Mouse (Mus musculus): Measurements from ENCODE around the gene Abat.

DNA sequence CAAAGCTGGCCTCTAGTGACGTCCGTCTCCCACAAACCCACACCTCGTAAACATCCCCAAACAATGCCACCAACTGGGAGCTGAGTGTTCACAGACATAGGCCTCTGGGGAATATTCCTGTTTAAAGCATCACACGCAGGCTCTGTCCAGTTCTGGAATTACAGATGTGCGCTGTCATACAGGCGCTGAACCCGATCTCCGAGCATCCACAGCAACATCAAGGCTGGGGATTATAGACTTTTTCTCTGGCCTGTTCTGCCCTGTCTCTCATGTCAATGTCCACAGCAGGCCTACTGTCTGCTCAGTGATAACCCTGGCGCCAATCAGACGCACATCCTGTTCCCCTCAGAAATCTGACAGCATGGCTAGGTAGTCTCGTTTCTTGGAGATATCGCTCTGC is 57.1 kb downstream of the Abat start:
- TF ChIP-seq ZNF384 (IDR thresholded peaks at IDR 0.05; ENCODE audit: low read depth, low read length) (no peak), CHD2 (IDR thresholded peaks at IDR 0.05; ENCODE audit: low read depth, low read length) (no peak), ZC3H11A (IDR thresholded peaks at IDR 0.05; ENCODE audit: borderline replicate concordance, low read depth, low read length) (no peak), MAFK (IDR thresholded peaks at IDR 0.05; ENCODE audit: insufficient read depth, low read depth, low read length) (no peak)
